Mouse (Mus musculus) kidney, postnatal 10 days (tissue): ENCODE measurements at regions not wholly inside any gene's neighbourhood (a gene's known extent, or its start where the extent isn't known, plus 50 kb on each side); places are given as distances from the start of the nearest gene placed in this dataset.

Experiments
- DNase-seq: peaks from one replicate; pipeline ENCODE4 v3.0.0; 2021; ENCODE audit warnings: mixed read lengths

GRCm38 (mm10) chr10:67339371-67339929 lies 54.3 kb upstream of the Nrbf2 start:
- no peak for DNase-seq

- DNase-seq: no peak
These were observed 59.6 kb upstream of the Nrbf2 start for GRCm38 (mm10) chr10:67344722-67345121.

DNA sequence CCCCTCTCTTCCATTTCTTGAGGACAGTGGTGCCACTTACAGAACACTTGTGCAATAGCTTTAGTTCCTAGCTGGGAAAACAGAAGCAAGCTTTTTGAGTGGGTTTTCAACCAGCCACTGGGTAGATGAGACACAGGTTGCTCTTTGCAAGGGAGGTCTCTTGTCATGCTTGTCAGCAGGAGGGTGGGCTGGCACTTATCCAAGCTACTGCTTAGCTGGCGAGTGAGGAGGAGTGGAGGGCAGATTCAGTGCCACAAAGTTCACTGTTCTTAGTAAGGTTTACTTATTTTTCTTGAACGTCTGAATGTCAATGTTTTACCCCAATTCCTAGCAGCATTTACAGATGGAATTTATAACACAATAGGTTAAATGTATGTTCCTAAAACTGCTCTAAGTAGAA lies 65.9 kb upstream of the Nrbf2 start:
- DNase-seq: peak; percentile 64

DNA sequence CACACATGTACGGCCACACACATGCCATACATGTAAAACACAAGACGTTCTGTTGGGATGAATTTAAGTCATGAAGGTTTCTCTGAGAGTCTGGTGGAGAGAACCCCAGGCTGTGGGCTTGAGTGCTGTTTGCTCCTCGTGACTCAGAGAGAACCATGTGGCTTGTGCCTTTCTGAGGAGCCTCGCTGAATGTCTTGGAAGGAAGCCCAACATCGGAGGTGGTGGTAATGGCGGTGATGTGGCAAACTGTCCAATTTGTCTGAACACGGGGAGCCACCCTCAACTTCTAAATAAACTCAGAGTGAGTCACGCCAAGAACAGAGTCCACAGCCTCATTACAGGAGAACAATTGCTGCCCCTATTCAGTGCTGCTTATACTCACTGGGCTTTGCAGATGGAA lies 75.7 kb upstream of the Nrbf2 start:
- no peak for DNase-seq

GRCm38 (mm10) chr10:67361281-67361680 lies 76.2 kb upstream of the Nrbf2 start:
- DNase-seq: no peak

DNA sequence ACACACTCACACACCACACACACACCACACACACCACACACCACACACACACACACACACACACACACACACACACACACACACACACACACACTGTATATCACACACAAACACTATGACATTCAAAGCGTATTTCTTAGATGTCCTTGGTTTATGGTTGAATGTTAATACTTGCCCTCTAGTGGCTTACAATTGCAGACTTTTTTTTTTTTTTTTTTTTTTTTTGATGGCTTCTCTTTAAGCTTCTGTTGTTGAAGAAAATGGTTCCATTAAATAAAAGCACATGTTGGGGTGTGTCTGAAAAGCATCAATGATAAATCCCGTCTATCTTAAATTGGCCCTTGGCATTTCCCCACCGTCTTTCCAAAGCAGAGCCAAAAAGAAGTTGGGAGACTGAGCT lies 79.5 kb upstream of the Nrbf2 start:
- DNase-seq: no peak

- no peak for DNase-seq
These were observed 80.1 kb upstream of the Nrbf2 start for GRCm38 (mm10) chr10:67365158-67365557.

DNA sequence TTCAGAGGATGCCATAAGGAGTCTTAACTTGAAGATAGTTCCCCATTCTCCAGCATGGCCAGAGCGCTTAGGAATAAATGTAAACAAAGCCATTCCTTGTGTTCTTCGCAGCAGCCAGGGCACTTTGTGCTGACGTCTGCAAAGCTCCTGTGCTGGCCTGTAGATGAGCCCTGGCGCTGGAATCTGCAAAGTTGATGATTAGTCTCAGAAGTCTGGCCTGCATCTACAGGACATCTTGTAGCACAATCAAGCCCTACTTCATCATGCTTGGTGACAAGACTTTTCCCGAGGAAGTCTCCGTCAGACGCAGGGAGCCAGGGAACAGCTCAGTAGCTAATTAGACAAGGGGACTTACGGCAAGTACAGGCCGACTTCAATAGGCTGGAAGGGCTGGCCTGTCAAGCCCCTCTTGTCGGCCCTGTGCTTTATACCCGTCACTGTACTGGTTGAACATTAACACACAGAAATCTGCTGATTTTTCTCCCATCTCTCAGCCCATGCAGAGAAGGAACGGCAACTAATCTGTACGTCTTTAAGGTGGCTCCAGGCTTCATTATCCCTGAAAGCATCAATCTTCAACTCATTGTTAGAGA lies 87.6 kb upstream of the Nrbf2 start:
- DNase-seq: peak; percentile 52

GRCm38 (mm10) chr10:67376638-67377037 lies 91.5 kb upstream of the Nrbf2 start:
- DNase-seq: no peak

- DNase-seq: peak; percentile 25
These were observed 92.6 kb upstream of the Nrbf2 start for GRCm38 (mm10) chr10:67377643-67378223.

- DNase-seq: no peak
These were observed 95.1 kb upstream of the Nrbf2 start for GRCm38 (mm10) chr10:67380174-67380573.

GRCm38 (mm10) chr10:67383352-67383751 lies 98.2 kb upstream of the Nrbf2 start:
- no peak for DNase-seq

GRCm38 (mm10) chr10:67383802-67384567 lies 98.9 kb upstream of the Nrbf2 start:
- no peak for DNase-seq

DNA sequence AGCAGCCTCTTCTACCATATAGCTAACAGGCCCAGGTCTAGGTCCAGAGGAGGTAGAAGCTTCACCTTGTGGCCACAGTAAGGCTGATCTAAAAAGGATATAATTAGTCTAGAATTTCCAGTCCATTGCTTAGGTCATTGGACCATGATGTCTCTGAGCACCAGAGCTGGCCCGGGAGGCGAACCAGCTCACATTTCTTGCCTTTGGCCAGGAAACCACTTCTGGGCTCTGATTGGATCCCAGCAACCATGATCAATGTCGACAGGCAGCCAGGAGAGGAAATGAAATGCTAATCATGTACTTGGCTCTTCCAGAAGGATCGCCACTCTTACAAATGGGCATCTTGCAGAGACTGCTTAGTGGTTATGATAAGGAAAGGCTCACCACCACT lies 99.5 kb upstream of the Nrbf2 start:
- peak; percentile 16 for DNase-seq

DNA sequence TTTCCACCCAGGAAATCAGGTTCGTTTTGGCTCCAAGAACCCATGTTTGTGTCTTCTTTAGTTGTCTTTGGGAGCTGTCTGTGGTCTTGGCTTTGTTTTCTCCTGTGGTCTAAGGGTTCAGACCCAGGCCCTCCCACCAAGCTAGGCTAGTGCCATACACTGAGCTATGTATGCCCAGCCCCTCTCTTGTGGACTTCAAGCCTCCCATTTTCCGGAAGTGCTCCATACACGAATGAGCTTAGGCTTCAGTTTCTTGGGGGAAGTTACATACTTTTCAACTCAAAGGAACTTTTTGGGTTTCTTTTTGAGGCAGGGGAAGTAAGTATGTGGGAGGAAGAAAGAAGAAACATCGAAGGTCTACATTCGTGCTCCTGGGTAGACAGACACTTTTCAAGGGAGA lies 100.9 kb upstream of the Nrbf2 start:
- DNase-seq: no peak

- DNase-seq: no peak
These were observed 103.7 kb upstream of the Nrbf2 start for GRCm38 (mm10) chr10:67388755-67389154.

DNA sequence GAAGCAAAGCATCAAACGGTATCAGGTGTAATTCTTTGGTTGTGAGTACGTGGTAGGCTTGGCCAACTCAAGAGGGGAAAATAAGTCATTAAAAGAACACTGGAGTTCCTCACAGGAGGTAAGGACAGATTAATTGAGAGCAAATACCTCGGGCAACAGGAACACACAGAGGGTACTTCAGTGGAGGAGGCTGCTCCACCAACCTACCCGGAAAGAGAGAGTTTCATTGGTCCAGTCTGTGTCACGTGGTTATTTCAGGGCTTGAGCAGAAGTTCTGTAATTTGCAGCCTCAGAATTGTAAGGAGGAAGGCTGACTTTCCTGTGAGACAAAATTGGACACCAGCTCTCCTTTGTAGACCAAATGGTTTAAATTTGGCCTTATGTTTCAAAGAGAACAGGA lies 115.3 kb upstream of the Nrbf2 start:
- no peak for DNase-seq

- DNase-seq: no peak
These were observed 116.3 kb upstream of the Nrbf2 start for GRCm38 (mm10) chr10:67401409-67401808.

- DNase-seq: no peak
These were observed 117.7 kb upstream of the Egr2 start for GRCm38 (mm10) chr10:67417529-67417928.

- no peak for DNase-seq
These were observed 114.5 kb upstream of the Egr2 start for GRCm38 (mm10) chr10:67420761-67421160.

GRCm38 (mm10) chr10:67425407-67425806 lies 109.9 kb upstream of the Egr2 start:
- no peak for DNase-seq

DNA sequence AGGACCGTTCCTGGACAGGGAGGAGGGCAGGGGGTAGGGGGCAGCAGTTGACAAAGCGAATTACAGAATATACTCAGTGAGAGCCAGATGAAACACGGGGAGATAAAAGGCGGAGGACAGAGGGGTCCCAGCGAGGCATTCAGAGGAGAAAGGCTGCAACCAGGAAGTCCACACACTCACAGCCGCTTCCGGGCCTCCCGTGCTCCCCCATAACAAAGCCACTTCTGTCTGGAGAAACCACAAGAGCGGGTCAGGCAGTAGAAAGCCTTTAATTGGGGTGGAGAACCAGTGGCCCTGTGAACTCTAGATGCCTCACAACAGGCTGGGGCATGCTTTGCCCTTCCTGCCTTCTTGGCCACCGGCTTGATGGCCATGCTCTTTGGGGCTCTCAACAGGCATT lies 108.1 kb upstream of the Egr2 start:
- DNase-seq: no peak

GRCm38 (mm10) chr10:67430805-67431204 lies 104.5 kb upstream of the Egr2 start:
- no peak for DNase-seq

DNA sequence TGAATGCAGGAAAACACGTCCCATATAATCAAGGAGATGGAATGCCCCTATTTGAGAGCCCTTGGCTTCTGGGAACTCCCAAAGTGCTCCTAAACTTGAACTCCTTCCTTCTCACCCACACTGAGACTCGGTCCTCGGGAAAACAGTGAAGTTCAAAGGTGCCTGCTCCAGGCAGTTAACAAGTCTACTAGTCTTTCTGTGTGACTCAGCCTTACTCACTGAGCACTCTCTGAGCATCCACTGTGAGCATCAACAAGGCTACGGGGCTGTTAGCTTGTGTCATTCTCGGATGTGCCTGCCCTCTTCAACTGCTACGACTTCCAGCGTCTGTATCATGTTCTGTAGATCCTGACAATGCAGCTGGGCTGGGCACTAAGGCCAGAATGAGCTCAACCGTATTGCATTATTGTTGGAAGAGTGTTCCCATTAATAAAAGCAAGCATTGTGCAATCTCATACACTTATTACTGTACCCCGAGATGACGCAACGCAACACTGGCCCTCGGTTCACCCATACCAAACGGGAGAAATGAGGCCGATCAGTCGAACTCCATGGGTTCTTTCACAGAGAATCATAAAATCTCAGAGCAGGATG lies 96.1 kb upstream of the Egr2 start:
- DNase-seq: no peak
